ENCODE assay signal across 20 mouse cellular contexts in genomic region chr11:40074317-40074716, GRCm38 (mm10).
"Had no signal": no experiment of that assay in that cellular context is flagged by ENCODE, and none has a peak within 500 bp of the region (broad histone marks: within the 10 kb centered on the region; RNA-seq: fewer than 3 reads in every experiment).

No protein-coding gene starts in this region.

- DNase-seq: lung, adult 18-20 months; lung, embryonic 14.5 days; lung, postnatal 10 days; lung, postnatal 4 days; midbrain, embryonic 14.5 days; retina, postnatal 1 day; right cerebral cortex, adult 18-20 months; right cerebral cortex, postnatal 25 days; right cerebral cortex, postnatal 4 days; spleen, adult 18-20 months; thymus, adult 18-20 months; thymus, postnatal 14 days; thymus, postnatal 36 days had no signal

- H3K36me3 ChIP-seq: neural tube, embryonic 13.5 days; neural tube, embryonic 15.5 days; stomach, embryonic 15.5 days had no signal

- H3K4me2 ChIP-seq: lung, embryonic 14.5 days; midbrain, embryonic 11.5 days; neural tube, embryonic 13.5 days; neural tube, embryonic 15.5 days; stomach, embryonic 15.5 days had no signal

- H3K4me3 ChIP-seq: myocyte; neural tube, embryonic 13.5 days; neural tube, embryonic 15.5 days; stomach, embryonic 15.5 days had no signal

- H3K27me3 ChIP-seq: neural tube, embryonic 13.5 days; neural tube, embryonic 15.5 days; stomach, embryonic 15.5 days had no signal

- H3K4me1 ChIP-seq: neural tube, embryonic 13.5 days; neural tube, embryonic 15.5 days; stomach, embryonic 15.5 days had no signal

- H3K9me3 ChIP-seq: neural tube, embryonic 13.5 days; neural tube, embryonic 15.5 days; stomach, embryonic 15.5 days had no signal

- ATAC-seq: midbrain, embryonic 16.5 days had no signal

- H3K27ac ChIP-seq: liver, embryonic 14.5 days; neural tube, embryonic 13.5 days; neural tube, embryonic 15.5 days; stomach, embryonic 15.5 days had no signal

- H3K9ac ChIP-seq: liver, embryonic 14.5 days; lung, embryonic 14.5 days; neural tube, embryonic 13.5 days; neural tube, embryonic 15.5 days; stomach, embryonic 15.5 days had no signal
